Mouse (Mus musculus): ENCODE data around the gene Fnbp1. TPM values are rescaled to one million over a fixed set of nuclear protein-coding genes. Genes with fewer than 3 reads are reported as not detected.

Fnbp1 gene
- polyA plus RNA-seq, 1 experiment: 310 TPM

DNA sequence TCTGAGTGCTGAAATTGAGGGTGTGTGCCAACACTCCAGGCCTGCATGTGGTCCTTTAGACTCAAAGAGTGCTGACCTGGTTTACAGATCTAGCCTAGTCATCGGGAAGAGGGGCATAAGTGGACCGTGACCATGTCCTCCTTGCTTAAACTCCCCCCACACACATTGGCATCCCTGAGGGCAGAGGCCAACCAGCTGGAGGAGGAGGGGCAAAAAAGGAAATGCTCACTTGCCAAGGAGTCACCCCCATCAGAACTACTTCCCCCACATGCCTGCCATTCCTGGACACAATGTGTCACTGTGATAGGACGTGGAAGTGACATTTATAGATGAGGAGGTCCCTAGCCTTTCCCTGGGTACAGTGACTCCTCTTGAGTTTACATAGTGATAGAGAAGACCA, 116.3 kb downstream of the Fnbp1 start:
- no peak; the same call in 1 of the 2 replicates for TF ChIP-seq CTCF (IDR thresholded peaks at IDR 0.05; ENCODE audit: borderline replicate concordance, insufficient read depth, low read depth, low read length)
- TF ChIP-seq POLR2A (IDR thresholded peaks at IDR 0.05; ENCODE audit: borderline replicate concordance, insufficient read depth, low read length): no peak
- Histone ChIP-seq H3K27ac (ENCODE audit: insufficient read depth, low read length) (peak overlapping the region; percentile 10; the same call in 1 of the 2 replicates), H3K4me1 (ENCODE audit: control insufficient read depth, insufficient read depth, low read length) (peaks cover 27% of the 10 kb centered on the region), H3K27me3 (ENCODE audit: control insufficient read depth, insufficient read depth, low read length) (no peaks in the 10 kb centered on the region), H3K4me3 (replicated peaks; ENCODE audit: insufficient read depth, low read depth, low read length) (no peak overlapping the region)
- no peak for DNase-seq
- WGBS: 61% methylated on average over 3 of the region's 3 CpGs

DNA sequence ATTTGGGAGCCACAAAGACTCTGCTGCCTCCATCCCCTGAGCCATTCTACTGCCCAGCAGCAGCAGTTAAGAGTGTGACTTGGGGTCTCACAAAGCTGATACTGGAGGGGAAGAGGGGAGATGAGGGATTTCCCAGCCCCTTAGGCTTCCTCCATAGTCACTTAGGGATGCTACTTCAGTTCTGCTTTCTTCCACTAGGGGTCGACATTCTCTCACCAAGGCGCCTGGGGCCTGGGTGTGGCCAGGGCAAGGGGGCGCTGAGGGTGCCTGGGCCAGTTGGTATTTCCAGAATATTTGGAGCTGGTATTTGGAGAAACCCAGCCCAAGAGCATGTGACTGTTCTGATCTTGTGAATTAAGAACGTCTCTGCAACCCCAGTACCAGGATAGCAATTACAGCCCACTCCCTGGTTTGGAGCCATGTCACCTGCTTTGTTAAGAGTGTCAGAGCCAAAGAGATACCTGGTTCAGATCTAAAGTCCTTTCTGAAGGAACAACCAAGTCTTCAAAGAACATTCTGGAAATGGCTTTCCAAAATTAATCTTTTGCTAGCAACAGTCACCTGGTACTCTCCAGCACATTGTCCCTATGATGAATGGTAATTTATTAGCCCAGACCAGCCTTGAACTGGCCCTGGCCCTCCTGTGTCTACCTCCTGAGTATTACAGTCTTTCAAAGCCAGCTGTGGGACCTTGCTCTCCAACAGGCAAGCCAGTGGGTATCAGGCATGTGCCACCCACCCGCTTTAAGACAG, 117.0 kb downstream of the Fnbp1 start:
- TF ChIP-seq CTCF (IDR thresholded peaks at IDR 0.05; ENCODE audit: borderline replicate concordance, insufficient read depth, low read depth, low read length) (peak; percentile 91), POLR2A (IDR thresholded peaks at IDR 0.05; ENCODE audit: borderline replicate concordance, insufficient read depth, low read length) (no peak)
- 25% methylated on average over 5 of the region's 5 CpGs for WGBS
- Histone ChIP-seq H3K4me1 (ENCODE audit: control insufficient read depth, insufficient read depth, low read length) (peaks cover 34% of the 10 kb centered on the region), H3K4me3 (replicated peaks; ENCODE audit: insufficient read depth, low read depth, low read length) (no peak overlapping the region), H3K27ac (ENCODE audit: insufficient read depth, low read length) (peak overlapping the region; percentile 89), H3K27me3 (ENCODE audit: control insufficient read depth, insufficient read depth, low read length) (no peaks in the 10 kb centered on the region)
- peak; percentile 76 for DNase-seq

DNA sequence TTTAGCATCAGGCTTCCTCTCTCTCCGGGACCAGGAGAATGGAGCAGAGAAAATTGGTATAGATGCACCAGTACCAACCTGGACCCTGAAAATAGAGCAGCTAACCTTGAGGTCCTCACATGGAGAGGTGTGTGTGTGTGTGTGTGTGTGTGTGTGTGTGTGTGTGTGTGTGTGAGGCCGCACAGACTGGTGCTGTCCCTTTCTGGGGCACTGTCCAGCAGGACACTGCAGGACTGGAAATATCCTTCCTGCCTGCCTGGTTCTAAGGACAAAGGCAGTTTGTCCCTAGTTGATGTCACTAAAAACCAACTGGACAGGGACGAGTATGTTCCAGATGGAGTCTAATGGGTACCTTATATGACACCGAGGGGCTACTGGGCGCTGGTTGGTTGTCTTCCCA, 117.9 kb downstream of the Fnbp1 start:
- Histone ChIP-seq H3K27me3 (ENCODE audit: control insufficient read depth, insufficient read depth, low read length) (no peaks in the 10 kb centered on the region), H3K4me3 (replicated peaks; ENCODE audit: insufficient read depth, low read depth, low read length) (no peak overlapping the region), H3K4me1 (ENCODE audit: control insufficient read depth, insufficient read depth, low read length) (peaks cover 42% of the 10 kb centered on the region), H3K27ac (ENCODE audit: insufficient read depth, low read length) (peak overlapping the region; percentile 89)
- no peak for DNase-seq
- WGBS: 18% methylated on average over 5 of the region's 5 CpGs
- TF ChIP-seq CTCF (IDR thresholded peaks at IDR 0.05; ENCODE audit: borderline replicate concordance, insufficient read depth, low read depth, low read length) (no peak), POLR2A (IDR thresholded peaks at IDR 0.05; ENCODE audit: borderline replicate concordance, insufficient read depth, low read length) (no peak)

DNA sequence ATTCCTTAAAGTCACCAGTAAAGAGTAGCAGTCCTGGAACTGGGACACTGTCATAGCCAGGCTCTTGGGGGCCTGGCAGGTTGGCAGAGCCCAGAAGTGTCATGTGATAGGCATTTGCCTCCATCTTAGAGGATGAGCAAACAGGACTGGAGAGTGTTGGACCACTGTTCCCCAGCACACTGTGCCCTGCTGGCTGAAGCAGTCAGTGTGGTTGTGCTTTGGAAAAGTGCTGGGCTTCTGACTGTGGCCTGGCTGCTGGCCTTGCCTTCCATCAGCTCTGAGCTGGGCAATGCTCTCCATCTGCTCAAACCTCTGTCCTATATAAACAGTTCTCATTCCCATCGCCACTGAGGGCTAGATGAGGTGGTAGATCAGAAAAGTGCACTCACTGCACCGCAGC, 121.6 kb downstream of the Fnbp1 start:
- 50% methylated on average over 2 of the region's 2 CpGs for WGBS
- Histone ChIP-seq H3K27me3 (ENCODE audit: control insufficient read depth, insufficient read depth, low read length) (no peaks in the 10 kb centered on the region), H3K4me1 (ENCODE audit: control insufficient read depth, insufficient read depth, low read length) (peaks cover 71% of the 10 kb centered on the region), H3K4me3 (replicated peaks; ENCODE audit: insufficient read depth, low read depth, low read length) (no peak overlapping the region), H3K27ac (ENCODE audit: insufficient read depth, low read length) (peak overlapping the region; percentile 89)
- DNase-seq: peak; percentile 59 to 65
- no peak for TF ChIP-seq CTCF (IDR thresholded peaks at IDR 0.05; ENCODE audit: borderline replicate concordance, insufficient read depth, low read depth, low read length)
- no peak for TF ChIP-seq POLR2A (IDR thresholded peaks at IDR 0.05; ENCODE audit: borderline replicate concordance, insufficient read depth, low read length)

DNA sequence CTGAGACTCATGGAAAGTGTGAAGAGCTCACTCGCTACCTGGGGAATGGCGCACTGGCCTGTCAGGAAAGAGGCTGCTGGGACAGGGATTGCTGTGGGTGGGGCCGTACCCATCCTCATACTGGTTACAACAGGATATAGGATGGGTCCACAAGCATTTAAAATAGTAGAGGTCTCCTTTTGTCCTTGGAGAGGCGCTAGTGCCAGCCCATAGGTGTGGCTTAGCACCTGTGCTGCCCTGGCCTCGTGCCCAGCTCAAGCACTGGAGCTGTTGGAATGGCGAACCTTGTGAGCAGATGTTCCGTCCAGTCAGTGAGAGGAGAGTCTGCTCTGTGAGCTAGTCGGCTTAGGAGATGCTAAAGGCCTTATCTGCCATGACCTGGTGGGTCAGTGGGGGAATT, 122.8 kb downstream of the Fnbp1 start:
- Histone ChIP-seq H3K4me1 (ENCODE audit: control insufficient read depth, insufficient read depth, low read length) (peaks cover 66% of the 10 kb centered on the region), H3K27ac (ENCODE audit: insufficient read depth, low read length) (peak overlapping the region; percentile 89), H3K4me3 (replicated peaks; ENCODE audit: insufficient read depth, low read depth, low read length) (no peak overlapping the region), H3K27me3 (ENCODE audit: control insufficient read depth, insufficient read depth, low read length) (no peaks in the 10 kb centered on the region)
- WGBS: 31% methylated on average over 8 of the region's 8 CpGs
- TF ChIP-seq CTCF (IDR thresholded peaks at IDR 0.05; ENCODE audit: borderline replicate concordance, insufficient read depth, low read depth, low read length) (no peak), POLR2A (IDR thresholded peaks at IDR 0.05; ENCODE audit: borderline replicate concordance, insufficient read depth, low read length) (no peak)
- DNase-seq: peak in 1 of 2 experiments; percentile 68

DNA sequence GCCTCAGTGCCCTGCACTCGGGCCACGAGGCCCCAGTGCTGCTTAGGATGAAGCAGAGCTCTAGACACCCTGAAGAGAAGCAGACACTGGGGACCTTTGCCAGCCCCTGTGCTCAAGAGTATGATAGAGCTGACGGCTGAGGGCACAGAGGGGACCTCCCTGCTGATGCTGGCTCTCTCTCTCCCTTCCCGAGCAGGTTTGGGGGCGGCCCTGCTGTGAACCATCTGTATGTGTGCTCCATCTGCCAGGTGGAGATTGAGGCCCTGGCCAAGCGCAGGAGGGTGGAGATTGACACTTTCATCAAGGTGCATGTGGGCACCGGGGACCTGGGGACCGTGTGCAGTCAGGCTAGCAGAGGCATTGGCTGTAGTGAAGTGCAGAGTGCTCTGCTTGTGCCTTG, 123.3 kb downstream of the Fnbp1 start:
- 13% methylated on average over 8 of the region's 8 CpGs for WGBS
- no peak overlapping the region for H3K4me3 ChIP-seq (replicated peaks; ENCODE audit: insufficient read depth, low read depth, low read length)
- DNase-seq: peak; percentile 94 to 96
- peaks cover 61% of the 10 kb centered on the region for H3K4me1 ChIP-seq (ENCODE audit: control insufficient read depth, insufficient read depth, low read length)
- TF ChIP-seq CTCF (IDR thresholded peaks at IDR 0.05; ENCODE audit: borderline replicate concordance, insufficient read depth, low read depth, low read length) (no peak), POLR2A (IDR thresholded peaks at IDR 0.05; ENCODE audit: borderline replicate concordance, insufficient read depth, low read length) (peak; percentile 25; the same call in 1 of the 2 replicates)
- H3K27ac ChIP-seq (ENCODE audit: insufficient read depth, low read length): peak overlapping the region; percentile 89
- no peaks in the 10 kb centered on the region for H3K27me3 ChIP-seq (ENCODE audit: control insufficient read depth, insufficient read depth, low read length)

DNA sequence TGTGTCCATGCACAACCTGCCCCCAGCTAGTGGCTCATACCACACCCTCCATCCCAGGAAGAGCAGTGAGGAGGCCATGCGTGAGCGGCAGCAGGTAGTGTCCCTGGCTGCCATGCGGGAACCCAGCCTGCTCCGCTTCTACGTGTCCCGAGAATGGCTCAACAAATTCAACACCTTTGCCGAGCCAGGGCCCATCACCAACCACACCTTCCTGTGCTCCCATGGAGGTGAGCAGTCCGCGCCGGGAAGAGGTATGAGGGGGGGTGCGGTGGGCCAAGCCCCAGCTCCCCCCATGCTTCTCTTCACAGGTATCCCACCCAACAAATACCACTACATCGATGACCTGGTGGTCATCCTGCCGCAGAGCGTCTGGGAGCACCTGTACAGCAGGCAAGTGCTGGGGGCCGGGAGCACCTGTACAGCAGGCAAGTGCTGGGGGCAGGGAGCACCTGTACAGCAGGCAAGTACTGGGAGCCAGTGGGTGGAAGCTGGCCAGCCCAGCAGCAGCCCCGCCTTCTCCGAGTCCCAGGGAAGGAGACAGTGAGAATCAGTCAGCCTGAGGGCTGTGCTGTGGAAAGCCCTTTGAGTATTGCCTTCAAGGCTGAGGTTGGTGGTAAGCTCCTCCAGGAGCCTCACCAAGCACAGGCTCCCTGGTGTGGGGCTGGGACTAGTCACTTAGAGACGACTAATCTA, 124.0 kb downstream of the Fnbp1 start:
- 50% methylated on average over 18 of the region's 18 CpGs for WGBS
- Histone ChIP-seq H3K27ac (ENCODE audit: insufficient read depth, low read length) (peak overlapping the region; percentile 89), H3K4me1 (ENCODE audit: control insufficient read depth, insufficient read depth, low read length) (peaks cover 59% of the 10 kb centered on the region), H3K27me3 (ENCODE audit: control insufficient read depth, insufficient read depth, low read length) (no peaks in the 10 kb centered on the region), H3K4me3 (replicated peaks; ENCODE audit: insufficient read depth, low read depth, low read length) (no peak overlapping the region)
- TF ChIP-seq POLR2A (IDR thresholded peaks at IDR 0.05; ENCODE audit: borderline replicate concordance, insufficient read depth, low read length) (no peak), CTCF (IDR thresholded peaks at IDR 0.05; ENCODE audit: borderline replicate concordance, insufficient read depth, low read depth, low read length) (no peak)
- peak; percentile 53 to 68 for DNase-seq

All from cerebellum, adult 2 months (tissue).